Mouse (Mus musculus) liver, embryonic 14.5 days (tissue): ENCODE results near the gene Myt1l. TPM values are rescaled to one million over a fixed set of nuclear protein-coding genes. Genes with fewer than 3 reads are reported as not detected.

Source experiments
- ATAC-seq: fragments of 200-750 bp; cut with Nextera tagmentation; 2 replicates; pipeline ENCODE4 v1.8.0; 2017; ENCODE audit warnings: moderate number of reproducible peaks, mild to moderate bottlenecking, moderate library complexity; ENCODE audit not compliant: insufficient read depth
- DNase-seq, 3 experiments: peaks; one replicate each; pipeline ENCODE4 v3.0.0-alpha.2; 2012 to 2013; ENCODE audit warnings: low read depth in 3 of 3, low spot score in 3 of 3
- H3K27ac ChIP-seq: fragments of 300-500 bp; sonication (generic); 2 replicates; pipeline ENCODE4 v1.5.1; 2014; ENCODE audit warnings: moderate library complexity, mild to moderate bottlenecking, control low read depth, inconsistent platforms
- H3K27me3 ChIP-seq: fragments of 300-500 bp; sonication (generic); 2 replicates; pipeline ENCODE4 v1.6.1; 2014; ENCODE audit warnings: mild to moderate bottlenecking, low read length, moderate library complexity; ENCODE audit not compliant: control insufficient read depth, insufficient read depth
- H3K36me3 ChIP-seq: fragments of 300-500 bp; sonication (generic); replicated peaks from 2 replicates; pipeline ENCODE4 v1.6.1; 2014; ENCODE audit warnings: low read depth; ENCODE audit not compliant: control insufficient read depth, insufficient read depth
- H3K4me1 ChIP-seq, 2 experiments: fragments of 200-500 bp in 1 of 2; fragments of 300-500 bp in 1 of 2; sonication (generic) in 1 of 2; replicated peaks; 2 replicates each; pipeline ENCODE4 v1.6.1; 2012 to 2014; ENCODE audit warnings: antibody characterized with exemption in 1 of 2, inconsistent platforms in 1 of 2, low read length in 1 of 2; ENCODE audit not compliant: control insufficient read depth in 2 of 2, insufficient read depth in 2 of 2
- H3K4me2 ChIP-seq: fragments of 300-500 bp; sonication (generic); 2 replicates; pipeline ENCODE4 v1.6.1; 2014; ENCODE audit warnings: low read depth, mild to moderate bottlenecking, control low read depth, moderate library complexity
- H3K4me3 ChIP-seq, 2 experiments: fragments of 200-500 bp in 1 of 2; fragments of 300-500 bp in 1 of 2; sonication (generic) in 1 of 2; 2 replicates each; pipeline ENCODE4 v1.5.1; 2012 to 2014; ENCODE audit warnings: low read depth in 2 of 2, low read length in 2 of 2, mild to moderate bottlenecking in 2 of 2, control low read depth in 1 of 2, inconsistent platforms in 1 of 2, moderate library complexity in 1 of 2; ENCODE audit not compliant: insufficient read depth in 1 of 2
- H3K9ac ChIP-seq: fragments of 300-500 bp; sonication (generic); replicated peaks from 2 replicates; pipeline ENCODE4 v1.6.1; 2014; ENCODE audit warnings: mild to moderate bottlenecking, control low read depth, moderate library complexity
- H3K9me3 ChIP-seq: fragments of 300-500 bp; sonication (generic); 2 replicates; pipeline ENCODE4 v1.6.1; 2016; ENCODE audit warnings: low read length, mixed read lengths; ENCODE audit not compliant: control insufficient read depth
- CTCF ChIP-seq: IDR thresholded peaks from 2 replicates; pipeline ENCODE4 v1.5.1; 2016; ENCODE audit warnings: antibody characterized with exemption, low read depth, control low read depth
- EP300 ChIP-seq: IDR thresholded peaks from 2 replicates; pipeline ENCODE4 v1.6.1; 2016; ENCODE audit warnings: antibody characterized with exemption, low read depth
- WGBS: fragments of 180-500 bp; shearing (Covaris S2); extraction: QIAGEN DNeasy Blood & Tissue Kit; methylation state at CpG from one replicate; pipeline ENCODE4 v1.1.7; 2014; ENCODE audit not compliant: insufficient replicate concordance; 5-methylcytosine and 5-hydroxymethylcytosine counted together
- polyA plus RNA-seq, 2 experiments: library from polyadenylated mRNA; depleted of rRNA in 1 of 2; stranded (reverse) in 1 of 2; unstranded in 1 of 2; fragments of >200 nt; fragmentation: Nextera tagmentation in 1 of 2; extraction: Ambion mirVana in 1 of 2; gene quantifications; 2 replicates each; pipeline versions ENCODE4 v1.2.1 to v1.2.3; 2012 to 2014

The Myt1l gene
- polyA plus RNA-seq, 2 experiments, result not detected

GRCm38 (mm10) chr12:29907056-29907455 lies 378.9 kb downstream of the Myt1l start:
- WGBS, result 31% methylated on average over 2 of the region's 2 CpGs
- no peaks in the 10 kb centered on the region for H3K27me3 ChIP-seq

GRCm38 (mm10) chr12:29916139-29916538 lies 388.0 kb downstream of the Myt1l start:
- DNase-seq (no peak), ATAC-seq (no peak)
- Histone ChIP-seq H3K9me3 (no peaks in the 10 kb centered on the region), H3K4me2 (no peak overlapping the region), H3K9ac (no peak overlapping the region), H3K27ac (no peak overlapping the region), H3K27me3 (no peaks in the 10 kb centered on the region), H3K4me1 (no peaks in the 10 kb centered on the region), H3K4me3 (no peak overlapping the region), H3K36me3 (no peaks in the 10 kb centered on the region)
- 52% methylated on average over 3 of the region's 3 CpGs for WGBS
- TF ChIP-seq CTCF (no peak), EP300 (no peak)

More at GRCm38 (mm10) chr12:29907056-29907455, 378.9 kb downstream of the Myt1l start:
- H3K4me1 ChIP-seq, result no peaks in the 10 kb centered on the region
- H3K36me3 ChIP-seq, result no peaks in the 10 kb centered on the region
- H3K27ac ChIP-seq, result no peak overlapping the region
- H3K9ac ChIP-seq, result no peak overlapping the region
- DNase-seq (no peak), ATAC-seq (no peak)
- H3K4me3 ChIP-seq, result no peak overlapping the region
- TF ChIP-seq EP300 (no peak), CTCF (peak; percentile 43)
- no peaks in the 10 kb centered on the region for H3K9me3 ChIP-seq
- H3K4me2 ChIP-seq, result no peak overlapping the region

GRCm38 (mm10) chr12:29916807-29917206 lies 388.6 kb downstream of the Myt1l start:
- no peaks in the 10 kb centered on the region for H3K9me3 ChIP-seq
- 65% methylated on average over 6 of the region's 6 CpGs for WGBS
- ATAC-seq (no peak), DNase-seq (no peak)
- no peaks in the 10 kb centered on the region for H3K27me3 ChIP-seq
- no peak overlapping the region for H3K9ac ChIP-seq
- no peaks in the 10 kb centered on the region for H3K36me3 ChIP-seq
- no peaks in the 10 kb centered on the region for H3K4me1 ChIP-seq
- H3K4me3 ChIP-seq, result no peak overlapping the region
- no peak overlapping the region for H3K27ac ChIP-seq
- H3K4me2 ChIP-seq, result no peak overlapping the region
- TF ChIP-seq EP300 (no peak), CTCF (no peak)

GRCm38 (mm10) chr12:29920298-29920697 lies 392.1 kb downstream of the Myt1l start:
- Histone ChIP-seq H3K27ac (no peak overlapping the region), H3K9me3 (no peaks in the 10 kb centered on the region), H3K9ac (no peak overlapping the region), H3K36me3 (no peaks in the 10 kb centered on the region), H3K4me3 (no peak overlapping the region), H3K27me3 (no peaks in the 10 kb centered on the region), H3K4me1 (no peaks in the 10 kb centered on the region), H3K4me2 (no peak overlapping the region)
- ATAC-seq (no peak), DNase-seq (no peak)
- WGBS, result 63% methylated on average over 7 of the region's 7 CpGs
- no peak for TF ChIP-seq EP300
- TF ChIP-seq CTCF, result no peak

- 67% methylated on average over 11 of the region's 11 CpGs for WGBS
- no peak for DNase-seq
- no peak for ATAC-seq
- no peaks in the 10 kb centered on the region for H3K4me1 ChIP-seq
- no peak overlapping the region for H3K4me3 ChIP-seq
- no peak overlapping the region for H3K4me2 ChIP-seq
- TF ChIP-seq EP300, result no peak
- H3K9me3 ChIP-seq, result no peaks in the 10 kb centered on the region
- H3K27ac ChIP-seq, result no peak overlapping the region
- no peak overlapping the region for H3K9ac ChIP-seq
- H3K27me3 ChIP-seq, result no peaks in the 10 kb centered on the region
- no peaks in the 10 kb centered on the region for H3K36me3 ChIP-seq
Measured at GRCm38 (mm10) chr12:29921481-29921880, 393.3 kb downstream of the Myt1l start.

- ATAC-seq (no peak), DNase-seq (no peak)
- Histone ChIP-seq H3K27me3 (no peaks in the 10 kb centered on the region), H3K9ac (no peak overlapping the region), H3K4me2 (no peak overlapping the region), H3K4me1 (no peaks in the 10 kb centered on the region), H3K36me3 (no peaks in the 10 kb centered on the region), H3K4me3 (no peak overlapping the region), H3K9me3 (no peaks in the 10 kb centered on the region), H3K27ac (no peak overlapping the region)
- no peak for TF ChIP-seq EP300
- TF ChIP-seq CTCF, result peak; percentile 39
- WGBS, result 27% methylated on average over 3 of the region's 3 CpGs
Measured at GRCm38 (mm10) chr12:29926896-29927295, 398.7 kb downstream of the Myt1l start.
